Mouse (Mus musculus): ENCODE data around the gene Rnf157. TPM values are rescaled to one million over a fixed set of nuclear protein-coding genes. Genes with fewer than 3 reads are reported as not detected.

Rnf157 gene
- polyA plus RNA-seq, 1 experiment, result 2.3 TPM

- no peak overlapping the region for H3K4me3 ChIP-seq (ENCODE audit: low read depth, low read length)
- WGBS, result 50% methylated on average over 16 of the region's 16 CpGs
- no peaks in the 10 kb centered on the region for H3K27me3 ChIP-seq (ENCODE audit: control insufficient read depth, insufficient read depth, low read length)
- no peaks in the 10 kb centered on the region for H3K36me3 ChIP-seq (ENCODE audit: control insufficient read depth, insufficient read depth, low read length)
- TF ChIP-seq CTCF (IDR thresholded peaks at IDR 0.05; ENCODE audit: extremely low read depth, insufficient read length, insufficient replicate concordance, low read depth, low read length) (peak; percentile 91; the same call in 1 of the 2 replicates), POLR2A (IDR thresholded peaks at IDR 0.05; ENCODE audit: low read depth, low read length) (no peak)
- H3K4me1 ChIP-seq (ENCODE audit: control insufficient read depth, insufficient read depth, insufficient read length, low read length), result peaks cover 8% of the 10 kb centered on the region
- no peak overlapping the region for H3K27ac ChIP-seq (ENCODE audit: insufficient read depth, low read depth, low read length)
These were observed 32.9 kb upstream of the Rnf157 start for GRCm38 (mm10) chr11:116445596-116446307.

- no peak for TF ChIP-seq POLR2A (IDR thresholded peaks at IDR 0.05; ENCODE audit: low read depth, low read length)
- TF ChIP-seq CTCF (IDR thresholded peaks at IDR 0.05; ENCODE audit: extremely low read depth, insufficient read length, insufficient replicate concordance, low read depth, low read length), result no peak
- no peak overlapping the region for H3K27ac ChIP-seq (ENCODE audit: insufficient read depth, low read depth, low read length)
- peaks cover 14% of the 10 kb centered on the region for H3K4me1 ChIP-seq (ENCODE audit: control insufficient read depth, insufficient read depth, insufficient read length, low read length)
- no peaks in the 10 kb centered on the region for H3K27me3 ChIP-seq (ENCODE audit: control insufficient read depth, insufficient read depth, low read length)
- peaks cover 7% of the 10 kb centered on the region for H3K36me3 ChIP-seq (ENCODE audit: control insufficient read depth, insufficient read depth, low read length)
- no peak overlapping the region for H3K4me3 ChIP-seq (ENCODE audit: low read depth, low read length)
- 84% methylated on average over 6 of the region's 6 CpGs for WGBS
These were observed 31.1 kb upstream of the Rnf157 start for GRCm38 (mm10) chr11:116443935-116444334.

GRCm38 (mm10) chr11:116443311-116443710 is 30.5 kb upstream of the Rnf157 start:
- Histone ChIP-seq H3K27ac (ENCODE audit: insufficient read depth, low read depth, low read length) (no peak overlapping the region), H3K27me3 (ENCODE audit: control insufficient read depth, insufficient read depth, low read length) (no peaks in the 10 kb centered on the region), H3K4me3 (ENCODE audit: low read depth, low read length) (no peak overlapping the region), H3K4me1 (ENCODE audit: control insufficient read depth, insufficient read depth, insufficient read length, low read length) (peaks cover 14% of the 10 kb centered on the region), H3K36me3 (ENCODE audit: control insufficient read depth, insufficient read depth, low read length) (peaks cover 8% of the 10 kb centered on the region)
- 81% methylated on average over 6 of the region's 6 CpGs for WGBS
- no peak for TF ChIP-seq CTCF (IDR thresholded peaks at IDR 0.05; ENCODE audit: extremely low read depth, insufficient read length, insufficient replicate concordance, low read depth, low read length)
- no peak for TF ChIP-seq POLR2A (IDR thresholded peaks at IDR 0.05; ENCODE audit: low read depth, low read length)

- Histone ChIP-seq H3K27ac (ENCODE audit: insufficient read depth, low read depth, low read length) (no peak overlapping the region), H3K4me1 (ENCODE audit: control insufficient read depth, insufficient read depth, insufficient read length, low read length) (peaks cover 14% of the 10 kb centered on the region), H3K36me3 (ENCODE audit: control insufficient read depth, insufficient read depth, low read length) (peaks cover 8% of the 10 kb centered on the region), H3K27me3 (ENCODE audit: control insufficient read depth, insufficient read depth, low read length) (no peaks in the 10 kb centered on the region), H3K4me3 (ENCODE audit: low read depth, low read length) (no peak overlapping the region)
- TF ChIP-seq POLR2A (IDR thresholded peaks at IDR 0.05; ENCODE audit: low read depth, low read length) (no peak), CTCF (IDR thresholded peaks at IDR 0.05; ENCODE audit: extremely low read depth, insufficient read length, insufficient replicate concordance, low read depth, low read length) (no peak)
- 68% methylated on average over 6 of the region's 6 CpGs for WGBS
These were observed 30.0 kb upstream of the Rnf157 start for GRCm38 (mm10) chr11:116442867-116443177.

GRCm38 (mm10) chr11:116442129-116442866 is 29.5 kb upstream of the Rnf157 start:
- no peak overlapping the region for H3K27ac ChIP-seq (ENCODE audit: insufficient read depth, low read depth, low read length)
- no peaks in the 10 kb centered on the region for H3K27me3 ChIP-seq (ENCODE audit: control insufficient read depth, insufficient read depth, low read length)
- peaks cover 13% of the 10 kb centered on the region for H3K36me3 ChIP-seq (ENCODE audit: control insufficient read depth, insufficient read depth, low read length)
- 70% methylated on average over 15 of the region's 15 CpGs for WGBS
- TF ChIP-seq POLR2A (IDR thresholded peaks at IDR 0.05; ENCODE audit: low read depth, low read length) (no peak), CTCF (IDR thresholded peaks at IDR 0.05; ENCODE audit: extremely low read depth, insufficient read length, insufficient replicate concordance, low read depth, low read length) (no peak)
- H3K4me3 ChIP-seq (ENCODE audit: low read depth, low read length), result no peak overlapping the region
- peaks cover 18% of the 10 kb centered on the region for H3K4me1 ChIP-seq (ENCODE audit: control insufficient read depth, insufficient read depth, insufficient read length, low read length)

- Histone ChIP-seq H3K4me3 (ENCODE audit: low read depth, low read length) (no peak overlapping the region), H3K4me1 (ENCODE audit: control insufficient read depth, insufficient read depth, insufficient read length, low read length) (peaks cover 25% of the 10 kb centered on the region), H3K27me3 (ENCODE audit: control insufficient read depth, insufficient read depth, low read length) (no peaks in the 10 kb centered on the region), H3K36me3 (ENCODE audit: control insufficient read depth, insufficient read depth, low read length) (peaks cover 25% of the 10 kb centered on the region), H3K27ac (ENCODE audit: insufficient read depth, low read depth, low read length) (no peak overlapping the region)
- TF ChIP-seq POLR2A (IDR thresholded peaks at IDR 0.05; ENCODE audit: low read depth, low read length) (no peak), CTCF (IDR thresholded peaks at IDR 0.05; ENCODE audit: extremely low read depth, insufficient read length, insufficient replicate concordance, low read depth, low read length) (no peak)
- 51% methylated on average over 7 of the region's 7 CpGs for WGBS
These were observed 27.7 kb upstream of the Rnf157 start for GRCm38 (mm10) chr11:116440408-116441068.
